Mouse (Mus musculus): ENCODE data around the gene Rnase12. TPM values are rescaled to one million over a fixed set of nuclear protein-coding genes. Genes with fewer than 3 reads are reported as not detected.
"Not testable (repeated sequence)": the region's sequence is repeated elsewhere in the genome, so short reads cannot be mapped to it uniquely, and the experiment has no call there.

Rnase12 gene
- polyA plus RNA-seq, 1 experiment = not detected

DNA sequence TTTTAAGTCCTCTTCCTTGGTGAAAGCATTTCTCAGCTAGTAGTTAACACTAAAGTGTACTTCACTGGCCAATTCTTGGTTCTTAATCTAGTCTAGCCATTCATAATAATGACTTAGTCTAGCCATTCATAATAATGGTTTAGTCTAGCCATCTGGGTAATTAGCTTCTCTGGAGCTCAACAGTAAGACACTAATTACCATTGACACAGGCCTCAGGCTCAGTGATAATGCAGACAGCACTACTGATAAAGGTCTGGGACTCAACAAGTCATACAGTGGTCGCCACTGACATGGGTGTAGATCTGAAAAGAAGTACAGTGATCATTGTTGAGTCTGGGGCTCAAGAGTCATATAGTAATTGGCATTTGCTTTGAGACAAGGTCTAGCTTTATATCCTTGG lies 32.6 kb downstream of the Rnase12 start:
- Histone ChIP-seq H3K27me3 (ENCODE audit: control insufficient read depth, insufficient read depth, low read length) (no peaks in the 10 kb centered on the region), H3K4me3 (replicated peaks; ENCODE audit: insufficient read depth, low read depth, low read length) (no peak overlapping the region), H3K4me1 (ENCODE audit: control insufficient read depth, insufficient read depth, low read length) (no peaks in the 10 kb centered on the region), H3K27ac (ENCODE audit: insufficient read depth, low read length) (no peak overlapping the region)
- DNase-seq = no peak
- 96% methylated on average over 1 of the region's 1 CpGs for WGBS
- TF ChIP-seq CTCF (IDR thresholded peaks at IDR 0.05; ENCODE audit: borderline replicate concordance, insufficient read depth, low read depth, low read length) (no peak), POLR2A (IDR thresholded peaks at IDR 0.05; ENCODE audit: borderline replicate concordance, insufficient read depth, low read length) (no peak)

DNA sequence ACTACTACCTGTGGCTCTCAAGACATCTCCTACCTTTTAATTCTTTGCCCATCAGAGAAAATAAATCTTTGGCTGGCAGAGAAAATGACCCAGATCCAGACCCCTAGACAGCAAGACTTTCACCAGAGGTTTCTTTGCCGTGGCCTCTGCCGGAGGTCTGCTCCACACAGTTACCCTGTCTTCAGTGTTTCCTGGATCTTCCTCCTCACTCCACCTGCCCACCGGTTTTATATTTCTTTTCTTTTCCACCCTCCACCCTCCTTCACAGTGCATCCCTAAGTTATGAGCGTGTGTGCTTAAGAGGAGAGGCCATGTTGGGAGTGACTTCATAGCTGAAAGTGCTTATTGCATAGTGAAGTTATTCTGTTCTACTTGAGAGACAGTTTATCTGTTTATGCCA lies 34.0 kb downstream of the Rnase12 start:
- no peak overlapping the region for H3K27ac ChIP-seq (ENCODE audit: insufficient read depth, low read length)
- H3K4me3 ChIP-seq (replicated peaks; ENCODE audit: insufficient read depth, low read depth, low read length) = no peak overlapping the region
- no peak for DNase-seq
- 81% methylated on average over 4 of the region's 4 CpGs for WGBS
- TF ChIP-seq CTCF (IDR thresholded peaks at IDR 0.05; ENCODE audit: borderline replicate concordance, insufficient read depth, low read depth, low read length) (no peak), POLR2A (IDR thresholded peaks at IDR 0.05; ENCODE audit: borderline replicate concordance, insufficient read depth, low read length) (no peak)
- no peaks in the 10 kb centered on the region for H3K27me3 ChIP-seq (ENCODE audit: control insufficient read depth, insufficient read depth, low read length)
- no peaks in the 10 kb centered on the region for H3K4me1 ChIP-seq (ENCODE audit: control insufficient read depth, insufficient read depth, low read length)

DNA sequence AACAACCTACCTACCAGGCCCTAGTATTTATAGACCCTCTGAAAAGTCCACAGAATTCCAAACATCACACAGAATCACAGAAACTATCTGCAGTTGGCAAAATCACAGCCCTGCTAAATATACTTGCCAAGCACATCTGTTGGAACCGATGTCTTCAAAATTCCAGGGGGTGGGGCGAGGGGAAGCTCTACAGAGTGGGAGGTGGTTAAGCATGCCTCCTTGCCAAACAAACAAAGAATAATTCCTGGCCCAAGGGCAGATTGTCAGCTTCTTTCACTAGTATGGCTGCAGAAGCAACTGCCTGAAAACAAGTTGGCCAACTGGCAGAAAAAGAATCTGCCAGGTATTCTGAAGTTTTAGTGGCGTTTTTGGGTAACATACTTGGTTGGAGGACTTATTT lies 40.2 kb downstream of the Rnase12 start:
- Histone ChIP-seq H3K4me1 (ENCODE audit: control insufficient read depth, insufficient read depth, low read length) (no peaks in the 10 kb centered on the region), H3K4me3 (replicated peaks; ENCODE audit: insufficient read depth, low read depth, low read length) (no peak overlapping the region), H3K27me3 (ENCODE audit: control insufficient read depth, insufficient read depth, low read length) (no peaks in the 10 kb centered on the region), H3K27ac (ENCODE audit: insufficient read depth, low read length) (no peak overlapping the region)
- TF ChIP-seq CTCF (IDR thresholded peaks at IDR 0.05; ENCODE audit: borderline replicate concordance, insufficient read depth, low read depth, low read length) = no peak
- TF ChIP-seq POLR2A (IDR thresholded peaks at IDR 0.05; ENCODE audit: borderline replicate concordance, insufficient read depth, low read length) = no peak
- no peak for DNase-seq
- 28% methylated on average over 3 of the region's 3 CpGs for WGBS

DNA sequence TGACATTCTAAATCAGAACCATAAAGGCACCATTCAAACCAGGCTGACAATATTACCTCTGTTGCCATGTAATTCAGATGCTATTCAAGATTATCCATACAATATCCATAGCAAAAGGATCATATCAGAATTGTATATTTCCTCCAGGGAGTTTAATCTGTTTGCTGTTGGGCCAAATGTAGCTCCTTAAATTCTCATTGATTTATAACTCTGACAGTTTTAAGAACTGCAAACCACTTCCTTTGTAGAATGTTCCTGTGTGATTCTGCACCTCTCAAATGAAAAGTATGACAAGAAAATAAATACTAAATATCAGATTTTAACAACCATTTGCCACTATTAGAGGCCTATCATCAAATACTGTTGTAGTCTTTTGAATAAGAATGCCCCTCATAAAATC lies 41.7 kb downstream of the Rnase12 start:
- no peak for DNase-seq
- Histone ChIP-seq H3K27me3 (ENCODE audit: control insufficient read depth, insufficient read depth, low read length) (no peaks in the 10 kb centered on the region), H3K4me1 (ENCODE audit: control insufficient read depth, insufficient read depth, low read length) (no peaks in the 10 kb centered on the region), H3K4me3 (replicated peaks; ENCODE audit: insufficient read depth, low read depth, low read length) (no peak overlapping the region), H3K27ac (ENCODE audit: insufficient read depth, low read length) (no peak overlapping the region)
- TF ChIP-seq POLR2A (IDR thresholded peaks at IDR 0.05; ENCODE audit: borderline replicate concordance, insufficient read depth, low read length) (no peak), CTCF (IDR thresholded peaks at IDR 0.05; ENCODE audit: borderline replicate concordance, insufficient read depth, low read depth, low read length) (no peak)

DNA sequence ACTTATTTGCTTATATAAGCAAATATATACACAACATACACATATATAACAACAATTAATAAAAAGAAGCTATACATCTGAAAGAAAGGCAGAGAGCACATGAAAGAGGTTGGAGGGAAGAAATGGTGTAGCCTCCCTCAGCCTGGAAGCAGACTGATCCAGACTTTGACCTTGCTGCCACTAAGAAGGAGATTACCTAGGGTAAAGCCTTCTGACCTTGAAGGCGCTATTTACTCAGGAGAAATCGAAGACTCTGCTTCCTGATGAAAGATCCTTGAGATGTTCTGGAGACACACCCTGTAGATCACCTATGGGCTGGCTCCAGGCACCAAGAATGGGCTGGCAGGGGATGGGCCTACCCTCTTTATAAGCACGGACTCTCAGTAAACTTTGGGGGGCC lies 42.7 kb downstream of the Rnase12 start:
- DNase-seq; H3K27me3 ChIP-seq (ENCODE audit: control insufficient read depth, insufficient read depth, low read length); H3K4me1 ChIP-seq (ENCODE audit: control insufficient read depth, insufficient read depth, low read length); H3K4me3 ChIP-seq (replicated peaks; ENCODE audit: insufficient read depth, low read depth, low read length); H3K27ac ChIP-seq (ENCODE audit: insufficient read depth, low read length): not testable (repeated sequence)
- 86% methylated on average over 3 of the region's 3 CpGs for WGBS

DNA sequence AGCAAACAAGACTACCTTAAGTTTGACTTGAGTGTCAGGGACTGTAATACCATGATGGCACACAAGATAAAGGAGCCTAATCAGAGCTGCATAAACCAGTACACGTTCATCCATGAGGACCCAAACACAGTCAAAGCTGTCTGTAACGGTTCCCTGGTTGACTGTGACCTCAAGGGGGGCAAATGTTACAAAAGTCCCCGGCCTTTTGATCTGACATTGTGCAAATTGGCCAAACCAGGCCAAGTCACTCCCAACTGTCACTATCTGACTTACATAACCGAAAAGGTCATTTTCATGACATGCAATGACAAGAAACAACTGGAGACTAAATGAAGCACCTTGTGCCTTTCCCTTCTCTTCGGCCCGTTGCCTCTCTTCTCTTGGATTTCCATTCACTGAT lies 47.9 kb downstream of the Rnase12 start:
- TF ChIP-seq CTCF (IDR thresholded peaks at IDR 0.05; ENCODE audit: borderline replicate concordance, insufficient read depth, low read depth, low read length) = no peak
- TF ChIP-seq POLR2A (IDR thresholded peaks at IDR 0.05; ENCODE audit: borderline replicate concordance, insufficient read depth, low read length) = no peak
- H3K4me1 ChIP-seq (ENCODE audit: control insufficient read depth, insufficient read depth, low read length) = no peaks in the 10 kb centered on the region
- 83% methylated on average over 6 of the region's 6 CpGs for WGBS
- H3K27me3 ChIP-seq (ENCODE audit: control insufficient read depth, insufficient read depth, low read length) = no peaks in the 10 kb centered on the region
- H3K4me3 ChIP-seq (replicated peaks; ENCODE audit: insufficient read depth, low read depth, low read length) = no peak overlapping the region
- no peak for DNase-seq
- no peak overlapping the region for H3K27ac ChIP-seq (ENCODE audit: insufficient read depth, low read length)

DNA sequence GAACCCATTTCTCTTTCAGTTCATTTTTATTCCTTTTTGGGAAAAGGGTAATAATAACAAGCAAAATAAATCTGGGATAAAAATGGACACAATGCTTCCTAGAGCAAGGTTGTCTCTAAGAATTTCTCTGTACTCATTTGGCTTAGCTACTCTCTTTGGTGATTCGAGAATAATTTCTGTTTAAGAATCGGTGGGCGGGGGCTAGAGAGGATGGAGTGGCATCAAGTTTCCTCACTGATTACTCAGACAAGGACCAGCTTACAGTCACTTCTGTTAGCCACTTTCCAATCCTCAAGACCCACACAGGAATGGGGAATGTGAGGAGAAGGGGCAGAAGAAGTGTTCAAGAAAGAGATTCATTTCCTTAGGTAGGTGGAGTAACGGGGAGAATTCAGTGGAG lies 48.7 kb downstream of the Rnase12 start:
- DNase-seq = no peak
- WGBS = 76% methylated on average over 4 of the region's 4 CpGs
- Histone ChIP-seq H3K27me3 (ENCODE audit: control insufficient read depth, insufficient read depth, low read length) (no peaks in the 10 kb centered on the region), H3K4me1 (ENCODE audit: control insufficient read depth, insufficient read depth, low read length) (no peaks in the 10 kb centered on the region), H3K27ac (ENCODE audit: insufficient read depth, low read length) (no peak overlapping the region), H3K4me3 (replicated peaks; ENCODE audit: insufficient read depth, low read depth, low read length) (no peak overlapping the region)
- TF ChIP-seq POLR2A (IDR thresholded peaks at IDR 0.05; ENCODE audit: borderline replicate concordance, insufficient read depth, low read length) (no peak), CTCF (IDR thresholded peaks at IDR 0.05; ENCODE audit: borderline replicate concordance, insufficient read depth, low read depth, low read length) (no peak)

DNA sequence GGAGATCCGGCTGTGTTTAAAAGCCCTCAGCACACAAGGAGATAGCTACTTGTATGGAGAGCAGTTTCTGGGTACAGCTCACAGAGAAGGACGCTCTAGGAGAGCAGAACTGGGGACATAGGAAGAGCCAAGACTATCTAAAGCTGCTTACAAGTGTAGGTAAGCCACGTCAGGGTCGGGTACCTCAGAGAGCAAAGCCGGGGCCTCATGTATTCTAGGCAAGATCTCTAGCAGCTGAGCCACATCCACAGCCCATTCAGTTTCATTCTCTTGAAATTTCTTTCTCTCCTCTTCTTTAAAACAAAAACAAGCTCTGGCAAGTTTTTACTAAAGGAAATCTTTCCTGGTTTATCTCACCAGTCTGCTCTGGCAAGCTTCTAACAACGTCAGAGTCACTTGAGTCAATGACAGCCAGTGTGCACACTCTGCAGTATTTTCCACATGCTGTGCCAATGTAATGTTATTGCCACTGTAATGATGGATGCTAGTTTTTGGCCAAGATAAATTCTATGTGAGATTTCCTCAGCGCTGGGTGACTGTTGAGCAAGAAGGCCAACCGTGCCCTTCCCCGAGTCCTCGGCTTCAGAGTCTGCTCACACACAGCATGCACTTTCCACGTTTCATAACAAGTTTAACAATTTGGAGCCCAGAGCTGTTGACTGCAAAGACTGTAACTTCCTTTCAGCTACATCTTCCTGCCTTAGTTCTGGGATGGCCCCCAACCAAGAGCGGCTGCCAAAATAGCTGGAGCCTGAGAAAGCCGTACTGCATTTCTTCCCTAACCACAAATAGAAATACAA lies 49.3 kb downstream of the Rnase12 start:
- Histone ChIP-seq H3K4me3 (replicated peaks; ENCODE audit: insufficient read depth, low read depth, low read length) (no peak overlapping the region), H3K4me1 (ENCODE audit: control insufficient read depth, insufficient read depth, low read length) (no peaks in the 10 kb centered on the region), H3K27me3 (ENCODE audit: control insufficient read depth, insufficient read depth, low read length) (no peaks in the 10 kb centered on the region), H3K27ac (ENCODE audit: insufficient read depth, low read length) (no peak overlapping the region)
- WGBS = 50% methylated on average over 13 of the region's 13 CpGs
- DNase-seq = no peak
- TF ChIP-seq CTCF (IDR thresholded peaks at IDR 0.05; ENCODE audit: borderline replicate concordance, insufficient read depth, low read depth, low read length) = no peak
- TF ChIP-seq POLR2A (IDR thresholded peaks at IDR 0.05; ENCODE audit: borderline replicate concordance, insufficient read depth, low read length) = no peak
